Mouse (Mus musculus) lung, adult 2 months (tissue): Measurements from ENCODE around the gene Rasip1.

Experiments used
- CTCF ChIP-seq: fragments of 200-500 bp; IDR thresholded peaks from 2 replicates; pipeline ENCODE4 v1.5.1; 2011; ENCODE audit warnings: mild to moderate bottlenecking, low read length, control low read depth; ENCODE audit not compliant: insufficient read depth
- POLR2A ChIP-seq: fragments of 200-500 bp; IDR thresholded peaks from 2 replicates; pipeline ENCODE4 v1.6.1; 2011; ENCODE audit warnings: low read depth, mild to moderate bottlenecking, control low read depth, low read length, borderline replicate concordance; ENCODE audit errors: extremely low read depth

- TF ChIP-seq POLR2A = no peak
- TF ChIP-seq CTCF = no peak
These were observed 14.2 kb downstream of the Rasip1 start for GRCm38 (mm10) chr7:45641391-45642040.
